Mouse (Mus musculus): ENCODE data around the gene Tpm1.

DNA sequence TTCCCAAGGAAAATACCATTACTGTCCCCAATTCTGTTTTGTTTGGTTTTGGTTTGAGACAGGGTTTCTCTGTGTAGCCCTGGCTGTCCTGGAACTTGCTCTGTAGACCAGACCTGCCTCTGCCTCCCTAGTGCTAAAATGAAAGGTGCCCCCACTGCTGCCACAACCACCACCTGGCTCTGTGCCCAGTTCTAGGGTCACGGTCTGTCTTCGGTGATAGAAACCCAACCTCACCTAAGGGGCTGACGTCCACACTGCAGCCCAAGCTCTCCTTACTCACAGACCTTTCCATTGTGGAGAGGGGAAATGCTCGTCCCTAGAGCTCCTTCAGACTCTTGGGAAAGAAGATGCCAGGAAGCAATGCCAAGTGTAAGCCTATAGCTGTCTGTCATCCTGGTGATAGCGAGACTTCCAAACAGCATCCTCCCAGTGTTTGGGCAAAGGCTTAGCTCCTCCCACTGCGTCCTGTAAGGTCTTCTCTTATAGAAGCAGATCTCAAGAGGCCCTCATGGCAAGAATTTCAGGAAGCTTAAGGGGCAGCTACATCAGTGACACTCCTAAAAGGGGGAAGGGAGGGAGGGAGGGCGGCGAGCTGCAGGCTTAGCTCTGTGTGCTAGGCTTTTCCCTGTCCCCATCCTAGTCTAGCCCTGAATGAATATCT, 57.3 kb downstream of the Tpm1 start:
- TF ChIP-seq CTCF (IDR thresholded peaks at IDR 0.05; ENCODE audit: low read depth) (no peak), EP300 (IDR thresholded peaks at IDR 0.05; ENCODE audit: low read depth) (no peak)

Data from liver, postnatal 0 days (tissue).